Mouse (Mus musculus): Measurements from ENCODE around the gene Thegl. TPM values are rescaled to one million over a fixed set of nuclear protein-coding genes. Genes with fewer than 3 reads are reported as not detected.

Thegl gene
- polyA plus RNA-seq, 1 experiment from 2014 or later: 0.71 TPM

DNA sequence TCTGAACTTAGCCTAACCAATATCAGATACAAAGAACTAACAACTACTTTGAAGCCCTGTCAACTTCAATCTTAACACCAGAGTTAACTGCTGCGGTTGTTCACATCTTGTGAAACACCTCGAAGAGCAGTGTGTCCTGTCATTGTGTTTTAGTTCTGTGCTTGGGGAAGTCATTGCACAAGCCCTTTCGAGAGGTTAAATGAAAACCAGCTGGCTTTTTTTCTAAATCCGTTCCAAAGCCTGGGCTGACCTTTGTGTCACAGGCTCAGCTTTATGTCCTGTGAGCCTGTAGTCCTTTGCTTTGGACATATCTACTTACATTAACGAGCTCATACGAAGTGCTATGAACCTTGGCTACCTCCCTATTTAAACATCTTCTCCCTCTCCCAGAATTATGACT is 81.9 kb downstream of the Thegl start:
- H3K27me3 ChIP-seq: peaks cover 5% of the 10 kb centered on the region; the same call in 1 of the 2 replicates
- no peak overlapping the region for H3K27ac ChIP-seq (replicated peaks)
- H3K4me3 ChIP-seq: no peak overlapping the region
- H3K4me2 ChIP-seq: no peak overlapping the region
- no peaks in the 10 kb centered on the region for H3K9me3 ChIP-seq
- H3K9ac ChIP-seq: no peak overlapping the region
- no peak for ATAC-seq (ENCODE audit: low FRiP score, low read depth)
- H3K36me3 ChIP-seq: no peaks in the 10 kb centered on the region
- peaks cover 10% of the 10 kb centered on the region for H3K4me1 ChIP-seq (replicated peaks)
- WGBS: 68% methylated on average over 6 of the region's 6 CpGs

DNA sequence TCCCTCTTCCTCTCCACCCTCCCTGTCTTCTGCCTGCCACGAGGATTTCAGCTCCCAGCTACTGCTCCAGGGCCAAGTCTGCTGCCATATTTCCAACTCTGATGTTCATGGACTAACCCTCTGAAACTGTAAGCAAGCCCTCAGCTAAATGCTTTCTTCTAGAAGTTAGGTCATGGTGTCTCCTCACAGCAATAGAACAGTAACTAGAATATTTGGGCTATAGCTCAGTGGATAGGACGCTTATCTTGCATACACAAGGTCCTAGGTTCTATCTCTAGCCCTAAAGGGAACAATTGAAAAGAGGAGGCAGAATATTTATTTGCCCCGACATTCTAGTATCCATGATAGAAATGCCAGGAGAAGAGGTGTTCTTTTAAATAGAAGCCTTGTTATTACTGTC is 83.1 kb downstream of the Thegl start:
- 75% methylated on average over 3 of the region's 3 CpGs for WGBS
- Histone ChIP-seq H3K27ac (replicated peaks) (no peak overlapping the region), H3K36me3 (no peaks in the 10 kb centered on the region), H3K27me3 (peaks cover 5% of the 10 kb centered on the region; the same call in 1 of the 2 replicates), H3K4me3 (no peak overlapping the region), H3K4me1 (replicated peaks) (peaks cover 13% of the 10 kb centered on the region), H3K9me3 (no peaks in the 10 kb centered on the region), H3K4me2 (no peak overlapping the region), H3K9ac (no peak overlapping the region)
- ATAC-seq (ENCODE audit: low FRiP score, low read depth): no peak

DNA sequence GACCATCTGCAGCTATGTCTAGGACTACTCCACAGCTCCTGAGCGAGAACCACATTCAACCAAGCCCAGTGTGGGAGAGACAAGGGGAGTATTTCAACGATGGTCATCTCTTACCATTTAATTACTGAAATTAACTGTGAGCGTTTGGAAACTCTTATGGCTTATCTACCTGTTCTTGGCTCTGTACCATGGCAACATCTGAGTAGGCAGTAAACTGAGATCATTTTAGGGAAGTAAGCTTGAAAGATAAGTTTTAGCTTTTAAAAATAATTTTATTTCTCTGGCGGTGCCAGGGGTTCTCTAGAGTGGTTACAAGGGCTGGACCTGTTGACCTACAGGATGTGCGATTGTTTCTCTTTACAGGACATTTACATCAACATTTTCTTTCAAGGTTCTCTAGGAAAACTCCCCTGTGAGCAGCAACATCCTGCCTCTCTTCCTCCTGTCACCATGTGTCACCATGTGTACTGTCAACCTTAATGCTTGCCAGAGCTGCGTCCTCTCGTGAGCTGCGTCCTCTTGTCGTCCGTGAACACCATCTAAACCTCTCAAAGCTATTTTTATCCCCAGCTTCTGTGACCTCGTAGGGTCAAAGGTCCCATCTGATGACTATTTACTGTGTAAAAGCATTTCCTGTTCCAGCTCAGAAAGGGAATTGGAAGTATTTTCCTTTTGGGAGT is 83.6 kb downstream of the Thegl start:
- WGBS: 82% methylated on average over 11 of the region's 11 CpGs
- ATAC-seq (ENCODE audit: low FRiP score, low read depth): no peak

GRCm38 (mm10) chr5:77099997-77100380 is 84.2 kb downstream of the Thegl start:
- Histone ChIP-seq H3K4me2 (no peak overlapping the region), H3K36me3 (no peaks in the 10 kb centered on the region), H3K9ac (no peak overlapping the region), H3K4me3 (no peak overlapping the region), H3K27ac (replicated peaks) (no peak overlapping the region), H3K9me3 (no peaks in the 10 kb centered on the region), H3K4me1 (replicated peaks) (peaks cover 7% of the 10 kb centered on the region), H3K27me3 (peaks cover 5% of the 10 kb centered on the region; the same call in 1 of the 2 replicates)
- no peak for ATAC-seq (ENCODE audit: low FRiP score, low read depth)
- 84% methylated on average over 6 of the region's 6 CpGs for WGBS

More for the DNA sequence above, 83.6 kb downstream of the Thegl start:
- Histone ChIP-seq H3K27me3 (peaks cover 5% of the 10 kb centered on the region; the same call in 1 of the 2 replicates), H3K4me2 (no peak overlapping the region), H3K9ac (no peak overlapping the region), H3K27ac (replicated peaks) (no peak overlapping the region), H3K9me3 (no peaks in the 10 kb centered on the region), H3K36me3 (no peaks in the 10 kb centered on the region), H3K4me3 (no peak overlapping the region), H3K4me1 (replicated peaks) (peaks cover 12% of the 10 kb centered on the region)

DNA sequence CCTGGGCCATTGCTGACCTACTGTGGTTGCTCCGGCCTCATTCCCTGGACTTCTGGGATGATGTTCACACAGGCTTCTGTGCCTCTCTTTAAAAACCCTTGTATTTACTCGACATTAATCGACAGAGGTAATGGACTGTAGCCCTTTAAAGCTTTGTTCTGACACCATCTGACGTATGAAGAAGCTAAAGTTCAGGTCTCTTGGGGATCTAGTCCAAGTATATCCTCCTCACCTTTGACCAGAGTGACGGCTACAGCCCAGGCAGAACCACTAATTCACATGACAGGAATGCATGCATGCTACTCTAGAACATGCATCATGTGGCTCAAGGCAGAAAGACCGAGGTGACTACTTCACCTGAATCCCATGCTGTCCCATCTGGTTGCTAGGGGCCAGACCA is 84.9 kb downstream of the Thegl start:
- Histone ChIP-seq H3K36me3 (no peaks in the 10 kb centered on the region), H3K4me3 (no peak overlapping the region), H3K27me3 (peaks cover 5% of the 10 kb centered on the region; the same call in 1 of the 2 replicates), H3K9me3 (no peaks in the 10 kb centered on the region), H3K9ac (no peak overlapping the region), H3K27ac (replicated peaks) (no peak overlapping the region), H3K4me2 (no peak overlapping the region), H3K4me1 (replicated peaks) (0 out of 2 replicates have a peak, but pooled peaks cover 3% of the 10 kb centered on the region)
- 83% methylated on average over 6 of the region's 6 CpGs for WGBS
- no peak for ATAC-seq (ENCODE audit: low FRiP score, low read depth)

- Histone ChIP-seq H3K9me3 (no peaks in the 10 kb centered on the region), H3K27ac (replicated peaks) (no peak overlapping the region; the same call in 1 of the 2 replicates), H3K36me3 (no peaks in the 10 kb centered on the region), H3K4me1 (replicated peaks) (0 out of 2 replicates have a peak, but pooled peaks cover 3% of the 10 kb centered on the region), H3K9ac (no peak overlapping the region), H3K4me3 (no peak overlapping the region), H3K27me3 (no peaks in the 10 kb centered on the region), H3K4me2 (no peak overlapping the region)
- 0 out of 2 replicates have a peak, but pooled peaks have one; percentile 51 for ATAC-seq (ENCODE audit: low FRiP score, low read depth)
- WGBS: 65% methylated on average over 15 of the region's 15 CpGs
These were observed 86.9 kb downstream of the Thegl start for GRCm38 (mm10) chr5:77102522-77103365.

DNA sequence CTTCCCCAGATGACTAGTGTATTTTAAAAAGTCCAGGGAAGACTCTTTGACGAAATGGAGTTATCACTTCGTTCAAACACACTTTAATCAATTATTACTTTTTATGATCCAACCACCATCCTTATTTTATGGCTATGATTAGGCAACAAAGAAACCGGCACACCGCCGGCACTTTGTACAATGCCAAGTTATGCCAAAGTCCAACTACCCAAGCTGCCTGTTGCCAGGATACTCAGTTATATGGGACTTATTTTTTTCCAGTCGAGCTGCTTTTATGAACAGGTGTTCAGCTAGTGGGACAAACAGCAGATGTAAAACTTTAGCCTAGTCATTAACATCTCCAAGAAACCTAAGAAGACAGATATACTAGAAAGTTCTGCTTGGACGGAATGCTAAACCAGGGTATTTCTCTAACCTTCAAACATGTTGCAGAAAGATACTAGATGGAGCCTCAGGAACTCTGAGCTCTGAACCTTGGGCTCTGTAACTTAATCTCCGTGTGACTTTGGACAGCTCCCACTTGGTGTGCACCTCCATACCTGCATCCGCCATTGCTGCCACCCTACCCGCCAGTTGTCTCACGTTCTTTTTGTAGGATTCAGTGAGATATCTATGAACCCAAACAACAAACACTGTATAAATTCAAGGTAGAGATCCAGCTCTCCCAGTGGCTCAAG is 91.5 kb downstream of the Thegl start:
- WGBS: 85% methylated on average over 11 of the region's 11 CpGs
- Histone ChIP-seq H3K4me2 (no peak overlapping the region), H3K27me3 (no peaks in the 10 kb centered on the region), H3K9me3 (no peaks in the 10 kb centered on the region), H3K27ac (replicated peaks) (no peak overlapping the region), H3K36me3 (no peaks in the 10 kb centered on the region), H3K9ac (no peak overlapping the region), H3K4me3 (no peak overlapping the region), H3K4me1 (replicated peaks) (0 out of 2 replicates have a peak, but pooled peaks cover 3% of the 10 kb centered on the region)
- no peak for ATAC-seq (ENCODE audit: low FRiP score, low read depth)

GRCm38 (mm10) chr5:77108806-77109205 is 93.0 kb downstream of the Thegl start:
- H3K36me3 ChIP-seq: no peaks in the 10 kb centered on the region
- no peaks in the 10 kb centered on the region for H3K9me3 ChIP-seq
- no peak overlapping the region for H3K4me3 ChIP-seq
- no peak overlapping the region for H3K27ac ChIP-seq (replicated peaks)
- H3K4me1 ChIP-seq (replicated peaks): 0 out of 2 replicates have a peak, but pooled peaks cover 1% of the 10 kb centered on the region
- H3K27me3 ChIP-seq: no peaks in the 10 kb centered on the region
- no peak overlapping the region for H3K9ac ChIP-seq
- no peak for ATAC-seq (ENCODE audit: low FRiP score, low read depth)
- WGBS: 97% methylated on average over 6 of the region's 6 CpGs
- H3K4me2 ChIP-seq: no peak overlapping the region

DNA sequence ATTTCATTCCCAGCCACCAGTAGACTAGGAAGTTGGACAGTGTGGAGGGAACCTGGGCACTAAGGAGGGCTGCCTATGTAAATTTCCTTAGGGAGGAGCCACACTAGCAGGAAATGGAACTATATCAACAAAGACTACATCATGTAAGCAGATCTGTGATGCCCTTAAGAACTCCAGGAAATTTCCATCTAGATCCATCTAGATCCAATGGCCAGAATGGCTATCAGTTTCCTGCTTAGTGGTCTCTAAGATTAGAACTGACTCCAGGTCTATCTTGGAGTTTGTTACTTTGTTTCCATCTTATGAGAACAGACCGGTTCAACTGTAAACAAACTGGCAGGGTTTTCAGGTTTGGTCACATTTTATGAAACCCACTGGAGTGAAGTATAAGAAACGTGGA is 94.0 kb downstream of the Thegl start:
- H3K4me2 ChIP-seq: no peak overlapping the region

More for the DNA sequence above, 94.0 kb downstream of the Thegl start:
- Histone ChIP-seq H3K9ac (no peak overlapping the region), H3K9me3 (no peaks in the 10 kb centered on the region), H3K27ac (replicated peaks) (no peak overlapping the region), H3K36me3 (no peaks in the 10 kb centered on the region), H3K4me1 (replicated peaks) (peaks cover 5% of the 10 kb centered on the region), H3K4me3 (no peak overlapping the region), H3K27me3 (no peaks in the 10 kb centered on the region)
- WGBS: 84% methylated on average over 2 of the region's 2 CpGs
- no peak for ATAC-seq (ENCODE audit: low FRiP score, low read depth)

All from hindbrain, embryonic 15.5 days (tissue).